Mouse (Mus musculus) Patski (cell line): ENCODE measurements around the gene Ppp1r15a. TPM values are rescaled to one million over a fixed set of nuclear protein-coding genes. Genes with fewer than 3 reads are reported as not detected.
A peak's percentile ranks its signal among the peaks of the same experiment; 100 is the strongest.
"Not testable (repeated sequence)": the region's sequence is repeated elsewhere in the genome, so short reads cannot be mapped to it uniquely, and the experiment has no call there.

Source experiments
- ATAC-seq: fragments of 100-300 bp; one replicate; pipeline ENCODE4 v1.8.0; 2021
- CTCF ChIA-PET: fragments of 350-600 bp; sonication (Branson Sonifier 250); formaldehyde crosslinking; loops from one replicate; lab custom pipeline; 2022; ENCODE audit warnings: inconsistent platforms; lab: Charles Lee
- POLR2A ChIA-PET: fragments of 350-600 bp; sonication (Branson Sonifier 250); formaldehyde crosslinking; loops from one replicate; lab custom pipeline; 2022; ENCODE audit warnings: antibody characterized with exemption, inconsistent platforms; lab: Charles Lee
- DNase-seq: peaks from one replicate; pipeline ENCODE4 v3.0.0-alpha.2; 2011; ENCODE audit warnings: low read depth, low spot score
- H3K27me3 ChIP-seq: fragments of 371-371 bp; one replicate; pipeline ENCODE4 v1.5.1; 2021
- CTCF ChIP-seq: fragments of 100-300 bp; IDR thresholded peaks from one replicate; pipeline ENCODE4 v1.5.1; 2021
- in situ Hi-C: fragments of 300-500 bp; cut with MboI; formaldehyde crosslinking; loops from 3 replicates; pipeline ENCODE4 v1.11.1; 2018; ENCODE audit warnings: low pct_unique_long_range_greater_than_20kb, mixed read lengths
- polyA plus RNA-seq: library from polyadenylated mRNA; unstranded; gene quantifications from one replicate; pipeline ENCODE4 v1.2.3, GENCODE M21; 2021

The Ppp1r15a gene
- polyA plus RNA-seq, 1 experiment from 2014 or later, result 123 TPM

GRCm38 (mm10) chr7:45535676-45536075, 9.6 kb upstream of the Ppp1r15a start:
- ChIA-PET CTCF (interaction anchor here (0.9 kb wide), 1 partner anchor 17 kb away, joined by 3 read pairs; no protein-coding TSS in a partner anchor), POLR2A (no interaction called here)
- no peak for TF ChIP-seq CTCF
- no peaks in the 10 kb centered on the region for H3K27me3 ChIP-seq
- ATAC-seq (no peak), DNase-seq (no peak)
- in situ Hi-C loops, result no loop called here

GRCm38 (mm10) chr7:45530643-45531042, 4.6 kb upstream of the Ppp1r15a start:
- CTCF ChIA-PET, result no interaction called here
- in situ Hi-C loops, result no loop called here
- TF ChIP-seq CTCF, result no peak
- DNase-seq (no peak), ATAC-seq (no peak)
- no peaks in the 10 kb centered on the region for H3K27me3 ChIP-seq
- POLR2A ChIA-PET, result no interaction called here

- no peak for ATAC-seq
- in situ Hi-C loops, result no loop called here
- no peak for TF ChIP-seq CTCF
- no peak for DNase-seq
- CTCF ChIA-PET, result no interaction called here
- POLR2A ChIA-PET, result no interaction called here
- no peaks in the 10 kb centered on the region for H3K27me3 ChIP-seq
Measured at GRCm38 (mm10) chr7:45529461-45529860, 3.4 kb upstream of the Ppp1r15a start.

- ATAC-seq, in situ Hi-C loops, H3K27me3 ChIP-seq, DNase-seq: not testable (repeated sequence)
- ChIA-PET CTCF (interaction anchor here (1.4 kb wide), 1 partner anchor 50 kb away, joined by 3 read pairs; no protein-coding TSS in a partner anchor), POLR2A (interaction anchor here (1.4 kb wide), 1 partner anchor 56 kb away, joined by 3 read pairs; no protein-coding TSS in a partner anchor)
Measured at GRCm38 (mm10) chr7:45527169-45527568, 1.1 kb upstream of the Ppp1r15a start.

- in situ Hi-C loops, result no loop called here
- TF ChIP-seq CTCF, result no peak
- no peaks in the 10 kb centered on the region for H3K27me3 ChIP-seq
- ATAC-seq, result no peak
- POLR2A ChIA-PET, result interaction anchor here (0.7 to 2.0 kb wide), 3 partner anchors 24 to 164 kb away, joined by 3 to 6 read pairs (median 6); no protein-coding TSS in a partner anchor
- no peak for DNase-seq
- CTCF ChIA-PET, result interaction anchor here (1.4 kb wide), 1 partner anchor 50 kb away, joined by 3 read pairs; no protein-coding TSS in a partner anchor
Measured at GRCm38 (mm10) chr7:45526474-45527120, 529 bp upstream of the Ppp1r15a start.

GRCm38 (mm10) chr7:45524841-45525621, 1.0 kb downstream of the Ppp1r15a start:
- ATAC-seq, result peak; percentile 28
- in situ Hi-C loops, result no loop called here
- CTCF ChIA-PET, result interaction anchor here (1.5 kb wide), 1 partner anchor 48 kb away, joined by 4 read pairs; no protein-coding TSS in a partner anchor

GRCm38 (mm10) chr7:45523678-45524170, 2.3 kb downstream of the Ppp1r15a start:
- POLR2A ChIA-PET, result interaction anchor here (0.7 kb wide), 1 partner anchor 123 kb away, joined by 3 read pairs; no protein-coding TSS in a partner anchor
- in situ Hi-C loops, result no loop called here
- TF ChIP-seq CTCF, result no peak

More at GRCm38 (mm10) chr7:45524841-45525621, 1.0 kb downstream of the Ppp1r15a start:
- TF ChIP-seq CTCF, result no peak
- DNase-seq, result no peak
- POLR2A ChIA-PET, result interaction anchor here (0.6 to 2.0 kb wide), 6 partner anchors 13 to 68 kb away, joined by 3 to 6 read pairs (median 4); no protein-coding TSS in a partner anchor
- H3K27me3 ChIP-seq, result no peaks in the 10 kb centered on the region

GRCm38 (mm10) chr7:45522957-45523676, 3.0 kb downstream of the Ppp1r15a start:
- POLR2A ChIA-PET, result interaction anchor here (0.7 kb wide), 1 partner anchor 124 kb away, joined by 3 read pairs; no protein-coding TSS in a partner anchor
- DNase-seq, result no peak
- in situ Hi-C loops, result no loop called here
- no peak for TF ChIP-seq CTCF
- no peaks in the 10 kb centered on the region for H3K27me3 ChIP-seq
- peak; percentile 14 for ATAC-seq
- CTCF ChIA-PET, result interaction anchor here (1.0 to 2.6 kb wide), 4 partner anchors 13 to 159 kb away, joined by 4 to 8 read pairs (median 6); partner anchors contain the start of gene Nucb1

More at GRCm38 (mm10) chr7:45523678-45524170, 2.3 kb downstream of the Ppp1r15a start:
- CTCF ChIA-PET, result interaction anchor here (1.0 to 2.6 kb wide), 4 partner anchors 13 to 159 kb away, joined by 4 to 8 read pairs (median 6); partner anchors contain the start of gene Nucb1
- no peaks in the 10 kb centered on the region for H3K27me3 ChIP-seq
- no peak for DNase-seq
- ATAC-seq, result no peak

- no peaks in the 10 kb centered on the region for H3K27me3 ChIP-seq
- in situ Hi-C loops, result no loop called here
- no peak for DNase-seq
- ChIA-PET CTCF (interaction anchor here (0.6 to 2.6 kb wide), 5 partner anchors 17 to 160 kb away, joined by 3 to 8 read pairs (median 6); no protein-coding TSS in a partner anchor), POLR2A (interaction anchor here (0.8 to 1.1 kb wide), 2 partner anchors 16 to 47 kb away, joined by 3 to 4 read pairs; no protein-coding TSS in a partner anchor)
- ATAC-seq, result no peak
- TF ChIP-seq CTCF, result no peak
Measured at GRCm38 (mm10) chr7:45522194-45522752, 3.8 kb downstream of the Ppp1r15a start.
